Mouse (Mus musculus): ENCODE results near the gene Tanc1. TPM values are rescaled to one million over a fixed set of nuclear protein-coding genes. Genes with fewer than 3 reads are reported as not detected.

The Tanc1 gene
- polyA plus RNA-seq, 1 experiment from 2014 or later: 27.7 TPM

- no peaks in the 10 kb centered on the region for H3K36me3 ChIP-seq (replicated peaks)
- DNase-seq (ENCODE audit: extremely low spot score, low spot score): no peak
- peaks cover 43% of the 10 kb centered on the region for H3K4me1 ChIP-seq
Observed at GRCm38 (mm10) chr2:59598286-59598685, 13.6 kb upstream of the Tanc1 start.

GRCm38 (mm10) chr2:59598894-59599293, 12.9 kb upstream of the Tanc1 start:
- no peaks in the 10 kb centered on the region for H3K9me3 ChIP-seq
- no peak overlapping the region for H3K4me3 ChIP-seq
- H3K27me3 ChIP-seq (ENCODE audit: poor library complexity, severe bottlenecking): peaks cover 7% of the 10 kb centered on the region; the same call in 1 of the 2 replicates
- peak overlapping the region; percentile 76 for H3K27ac ChIP-seq
- 37% methylated on average over 4 of the region's 4 CpGs for WGBS
- peaks cover 37% of the 10 kb centered on the region for H3K4me1 ChIP-seq
- no peak for DNase-seq (ENCODE audit: extremely low spot score, low spot score)
- H3K36me3 ChIP-seq (replicated peaks): no peaks in the 10 kb centered on the region

More at GRCm38 (mm10) chr2:59598286-59598685, 13.6 kb upstream of the Tanc1 start:
- Histone ChIP-seq H3K4me3 (no peak overlapping the region), H3K27ac (peak overlapping the region; percentile 76; the same call in 1 of the 2 replicates), H3K27me3 (ENCODE audit: poor library complexity, severe bottlenecking) (peaks cover 1% of the 10 kb centered on the region; the same call in 1 of the 2 replicates), H3K9me3 (no peaks in the 10 kb centered on the region)
- WGBS: 94% methylated on average over 6 of the region's 6 CpGs

- Histone ChIP-seq H3K4me3 (peak overlapping the region; percentile 7; the same call in 1 of the 2 replicates), H3K27me3 (ENCODE audit: poor library complexity, severe bottlenecking) (peaks cover 7% of the 10 kb centered on the region; the same call in 1 of the 2 replicates), H3K27ac (peak overlapping the region; percentile 76), H3K36me3 (replicated peaks) (no peaks in the 10 kb centered on the region), H3K9me3 (no peaks in the 10 kb centered on the region), H3K4me1 (peaks cover 30% of the 10 kb centered on the region)
- WGBS: 35% methylated on average over 7 of the region's 7 CpGs
- DNase-seq (ENCODE audit: extremely low spot score, low spot score): peak; percentile 55
Observed at GRCm38 (mm10) chr2:59599338-59600111, 12.3 kb upstream of the Tanc1 start.

- Histone ChIP-seq H3K9me3 (no peaks in the 10 kb centered on the region), H3K36me3 (replicated peaks) (no peaks in the 10 kb centered on the region), H3K27ac (peak overlapping the region; percentile 76), H3K27me3 (ENCODE audit: poor library complexity, severe bottlenecking) (peaks cover 7% of the 10 kb centered on the region; the same call in 1 of the 2 replicates), H3K4me3 (peak overlapping the region; percentile 7; the same call in 1 of the 2 replicates), H3K4me1 (peaks cover 30% of the 10 kb centered on the region)
- DNase-seq (ENCODE audit: extremely low spot score, low spot score): peak; percentile 29
- WGBS: 54% methylated on average over 19 of the region's 19 CpGs
Observed at GRCm38 (mm10) chr2:59600123-59600840, 11.6 kb upstream of the Tanc1 start.

GRCm38 (mm10) chr2:59600980-59601379, 10.9 kb upstream of the Tanc1 start:
- Histone ChIP-seq H3K4me1 (peaks cover 34% of the 10 kb centered on the region), H3K36me3 (replicated peaks) (no peaks in the 10 kb centered on the region), H3K27ac (no peak overlapping the region), H3K9me3 (no peaks in the 10 kb centered on the region), H3K4me3 (no peak overlapping the region), H3K27me3 (ENCODE audit: poor library complexity, severe bottlenecking) (peaks cover 7% of the 10 kb centered on the region; the same call in 1 of the 2 replicates)
- DNase-seq (ENCODE audit: extremely low spot score, low spot score): no peak
- 88% methylated on average over 2 of the region's 2 CpGs for WGBS

- WGBS: 89% methylated on average over 8 of the region's 8 CpGs
- Histone ChIP-seq H3K9me3 (no peaks in the 10 kb centered on the region), H3K4me3 (no peak overlapping the region), H3K36me3 (replicated peaks) (no peaks in the 10 kb centered on the region), H3K27ac (no peak overlapping the region), H3K4me1 (peaks cover 34% of the 10 kb centered on the region), H3K27me3 (ENCODE audit: poor library complexity, severe bottlenecking) (peaks cover 7% of the 10 kb centered on the region; the same call in 1 of the 2 replicates)
- DNase-seq (ENCODE audit: extremely low spot score, low spot score): no peak
Observed at GRCm38 (mm10) chr2:59601452-59601851, 10.4 kb upstream of the Tanc1 start.

GRCm38 (mm10) chr2:59608958-59609357, 2.9 kb upstream of the Tanc1 start:
- DNase-seq (ENCODE audit: extremely low spot score, low spot score): no peak
- Histone ChIP-seq H3K9me3 (no peaks in the 10 kb centered on the region), H3K4me1 (peaks cover 60% of the 10 kb centered on the region), H3K4me3 (no peak overlapping the region), H3K27ac (no peak overlapping the region), H3K27me3 (ENCODE audit: poor library complexity, severe bottlenecking) (peaks cover 12% of the 10 kb centered on the region; the same call in 1 of the 2 replicates), H3K36me3 (replicated peaks) (no peaks in the 10 kb centered on the region)
- WGBS: 60% methylated on average over 5 of the region's 5 CpGs

- Histone ChIP-seq H3K27ac (peak overlapping the region; percentile 97), H3K4me3 (peak overlapping the region; percentile 93), H3K4me1 (peaks cover 73% of the 10 kb centered on the region), H3K36me3 (replicated peaks) (no peaks in the 10 kb centered on the region), H3K9me3 (no peaks in the 10 kb centered on the region), H3K27me3 (ENCODE audit: poor library complexity, severe bottlenecking) (peaks cover 12% of the 10 kb centered on the region; the same call in 1 of the 2 replicates)
- DNase-seq (ENCODE audit: extremely low spot score, low spot score): peak; percentile 50
- 1% methylated on average over 14 of the region's 14 CpGs for WGBS
Observed at GRCm38 (mm10) chr2:59611216-59611810, 529 bp upstream of the Tanc1 start.

GRCm38 (mm10) chr2:59612733-59613473, 1.1 kb downstream of the Tanc1 start:
- peak; percentile 55 for DNase-seq (ENCODE audit: extremely low spot score, low spot score)
- peak overlapping the region; percentile 97 for H3K27ac ChIP-seq
- H3K4me1 ChIP-seq: peaks cover 81% of the 10 kb centered on the region
- WGBS: under 1% methylated on average over 33 of the region's 33 CpGs
- no peaks in the 10 kb centered on the region for H3K9me3 ChIP-seq
- H3K36me3 ChIP-seq (replicated peaks): no peaks in the 10 kb centered on the region
- peak overlapping the region; percentile 93 for H3K4me3 ChIP-seq
- peaks cover 12% of the 10 kb centered on the region; the same call in 1 of the 2 replicates for H3K27me3 ChIP-seq (ENCODE audit: poor library complexity, severe bottlenecking)

- peak overlapping the region; percentile 97 for H3K27ac ChIP-seq
- no peaks in the 10 kb centered on the region for H3K36me3 ChIP-seq (replicated peaks)
- H3K4me1 ChIP-seq: peaks cover 81% of the 10 kb centered on the region
Observed at GRCm38 (mm10) chr2:59613474-59614019, 1.7 kb downstream of the Tanc1 start.

GRCm38 (mm10) chr2:59616890-59617289, 5.0 kb downstream of the Tanc1 start:
- Histone ChIP-seq H3K4me1 (peaks cover 50% of the 10 kb centered on the region), H3K27ac (no peak overlapping the region), H3K36me3 (replicated peaks) (0 out of 2 replicates have a peak, but pooled peaks cover 5% of the 10 kb centered on the region), H3K9me3 (no peaks in the 10 kb centered on the region), H3K27me3 (ENCODE audit: poor library complexity, severe bottlenecking) (0 out of 2 replicates have a peak, but pooled peaks cover 6% of the 10 kb centered on the region), H3K4me3 (no peak overlapping the region)
- DNase-seq (ENCODE audit: extremely low spot score, low spot score): no peak
- 79% methylated on average over 2 of the region's 2 CpGs for WGBS

More at GRCm38 (mm10) chr2:59613474-59614019, 1.7 kb downstream of the Tanc1 start:
- peaks cover 12% of the 10 kb centered on the region; the same call in 1 of the 2 replicates for H3K27me3 ChIP-seq (ENCODE audit: poor library complexity, severe bottlenecking)
- no peaks in the 10 kb centered on the region for H3K9me3 ChIP-seq
- DNase-seq (ENCODE audit: extremely low spot score, low spot score): no peak
- 14% methylated on average over 9 of the region's 9 CpGs for WGBS
- peak overlapping the region; percentile 93 for H3K4me3 ChIP-seq
